Mouse (Mus musculus) embryo, embryonic 10.5 days (tissue): ENCODE measurements around the gene Sertad4.
A peak's percentile ranks its signal among the peaks of the same experiment; 100 is the strongest.

Experiments
- DNase-seq: peaks from one replicate; pipeline ENCODE4 v3.0.0-alpha.2; 2015; ENCODE audit warnings: low spot score

Sertad4 gene

DNA sequence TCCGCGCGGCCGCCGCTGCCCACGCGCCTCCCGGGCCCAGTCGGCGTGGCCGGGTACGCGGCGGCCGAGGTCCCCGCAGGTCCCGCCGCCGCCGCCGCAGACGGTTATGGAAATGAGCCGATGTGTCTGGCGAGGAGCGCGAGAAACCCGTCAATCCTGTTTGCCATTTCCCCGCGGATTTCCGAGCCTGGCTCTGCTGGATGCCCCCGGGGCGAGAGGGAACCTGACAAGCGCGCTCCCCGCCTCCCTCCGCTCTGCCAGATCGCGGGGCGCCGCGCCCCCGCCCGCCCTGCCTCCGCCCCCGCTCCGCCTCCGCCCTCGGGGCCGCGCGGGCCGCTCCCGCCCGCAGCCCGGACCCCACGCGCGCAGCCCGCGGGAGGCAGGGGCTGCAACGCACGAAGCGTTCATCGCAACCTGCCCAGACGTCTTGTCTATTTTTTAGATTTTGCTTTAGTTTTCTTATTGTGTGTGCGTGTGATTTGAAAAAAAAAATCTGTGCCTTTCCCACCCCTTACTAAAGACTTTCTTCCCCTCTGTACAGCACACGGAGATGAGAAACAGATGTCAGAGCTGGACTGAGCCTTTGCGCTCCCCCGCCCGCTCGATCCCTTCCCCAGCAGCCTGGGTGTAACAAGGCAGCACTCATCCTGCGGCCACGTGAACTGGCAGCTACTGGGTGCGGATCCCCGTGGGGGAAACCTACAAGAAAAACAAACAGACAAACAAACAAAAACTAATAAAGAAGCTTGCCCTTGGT lies at the start of gene Sertad4:
TSS of gene Sertad4 (minus strand) at position 283 of the 757 bp plus-strand sequence.
- DNase-seq = peak; percentile 85

GRCm38 (mm10) chr1:192901516-192901915 lies 46.0 kb upstream of the Sertad4 start:
- no peak for DNase-seq

- no peak for DNase-seq
These were observed 45.4 kb upstream of the Sertad4 start for GRCm38 (mm10) chr1:192900913-192901312.

- peak; percentile 58 for DNase-seq
These were observed 43.2 kb upstream of the Sertad4 start for GRCm38 (mm10) chr1:192898742-192899141.

GRCm38 (mm10) chr1:192897218-192897617 lies 41.7 kb upstream of the Sertad4 start:
- no peak for DNase-seq

DNA sequence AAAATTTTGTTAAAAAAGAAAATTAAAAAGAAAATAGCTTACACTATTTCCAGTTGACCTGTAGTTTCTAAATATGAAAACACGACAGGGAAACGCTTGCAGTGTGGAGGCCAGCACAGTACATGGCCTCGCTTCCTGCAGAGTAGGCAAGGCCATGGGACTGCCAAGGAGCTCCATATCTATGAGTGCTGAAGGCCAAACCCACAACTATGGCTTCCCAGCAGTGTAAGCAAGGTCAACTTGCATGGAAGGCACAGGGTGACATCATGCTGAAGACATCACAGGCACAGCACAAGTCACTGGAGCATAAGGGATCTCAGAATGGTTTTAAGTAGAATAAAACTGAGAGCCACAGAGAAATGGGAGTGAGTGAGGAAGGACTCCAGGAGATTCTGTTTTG lies 40.5 kb upstream of the Sertad4 start:
- DNase-seq = no peak

DNA sequence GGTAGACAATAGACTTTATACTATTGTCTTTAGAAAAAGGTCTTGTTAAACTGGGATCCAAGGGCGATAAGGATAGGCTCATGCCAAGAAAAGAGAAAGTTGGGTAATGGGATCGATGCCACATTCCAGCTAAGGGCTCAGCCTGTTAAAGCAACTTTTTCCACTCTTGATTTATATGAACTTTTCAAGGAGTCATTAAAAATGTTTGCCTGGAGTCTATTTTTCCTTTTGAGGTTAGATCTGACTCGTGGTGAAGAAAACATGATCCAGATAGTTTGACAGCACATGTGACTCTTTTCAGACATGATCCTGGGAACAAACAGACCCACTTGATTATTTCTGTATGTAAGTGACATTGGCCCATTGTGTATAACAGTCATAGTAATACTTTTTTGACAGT lies 35.2 kb upstream of the Sertad4 start:
- no peak for DNase-seq

- no peak for DNase-seq
These were observed 27.2 kb upstream of the Sertad4 start for GRCm38 (mm10) chr1:192882617-192883295.

GRCm38 (mm10) chr1:192880130-192880529 lies 24.6 kb upstream of the Sertad4 start:
- no peak for DNase-seq

DNA sequence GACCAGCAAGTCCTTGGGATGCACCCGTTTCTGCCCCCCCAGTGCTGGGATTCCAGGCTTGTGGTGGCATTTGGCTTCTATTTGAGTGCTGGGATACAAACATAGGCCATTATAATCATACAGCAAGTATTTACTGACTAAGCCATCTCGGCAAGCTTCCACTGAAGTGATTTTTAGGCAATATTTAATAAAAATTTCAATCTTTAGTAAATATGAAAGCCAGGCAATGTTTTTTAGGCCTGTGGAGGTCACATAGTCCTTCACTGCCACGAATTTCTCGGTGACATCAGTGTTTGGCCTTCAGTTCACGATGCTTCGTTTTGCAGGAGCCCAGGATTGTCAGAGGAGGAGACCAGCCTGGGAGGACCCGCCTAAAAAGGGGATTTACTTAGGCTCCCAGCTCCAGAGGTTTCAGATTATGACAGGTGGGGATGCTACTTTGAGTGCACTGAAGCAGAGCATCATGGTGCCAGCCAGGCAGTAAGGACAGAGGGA lies 23.6 kb upstream of the Sertad4 start:
- no peak for DNase-seq

- DNase-seq = no peak
These were observed 17.3 kb upstream of the Sertad4 start for GRCm38 (mm10) chr1:192872841-192873240.

DNA sequence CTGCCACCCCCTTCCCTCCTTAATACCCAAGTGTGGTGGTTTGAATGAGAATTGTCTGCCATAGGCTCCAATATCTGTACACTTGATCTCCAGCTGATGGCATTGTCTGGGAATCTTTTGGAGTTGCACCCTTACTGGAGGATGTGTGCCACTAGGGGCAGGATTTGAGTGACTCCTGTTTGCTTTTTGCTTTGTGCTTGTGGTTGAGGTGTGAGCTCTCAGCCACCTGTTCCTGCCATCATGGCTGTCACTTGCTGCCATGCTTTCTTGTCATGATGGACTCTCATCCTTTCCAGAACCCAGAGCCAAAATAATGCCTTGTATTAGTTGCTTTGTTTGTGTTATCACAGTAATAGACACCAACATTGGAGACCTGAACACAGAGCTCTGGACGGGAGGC lies 14.2 kb upstream of the Sertad4 start:
- no peak for DNase-seq

GRCm38 (mm10) chr1:192864440-192864839 lies 8.9 kb upstream of the Sertad4 start:
- no peak for DNase-seq

- DNase-seq = no peak
These were observed 5.9 kb upstream of the Sertad4 start for GRCm38 (mm10) chr1:192861305-192861960.

GRCm38 (mm10) chr1:192860273-192860672 lies 4.7 kb upstream of the Sertad4 start:
- no peak for DNase-seq

DNA sequence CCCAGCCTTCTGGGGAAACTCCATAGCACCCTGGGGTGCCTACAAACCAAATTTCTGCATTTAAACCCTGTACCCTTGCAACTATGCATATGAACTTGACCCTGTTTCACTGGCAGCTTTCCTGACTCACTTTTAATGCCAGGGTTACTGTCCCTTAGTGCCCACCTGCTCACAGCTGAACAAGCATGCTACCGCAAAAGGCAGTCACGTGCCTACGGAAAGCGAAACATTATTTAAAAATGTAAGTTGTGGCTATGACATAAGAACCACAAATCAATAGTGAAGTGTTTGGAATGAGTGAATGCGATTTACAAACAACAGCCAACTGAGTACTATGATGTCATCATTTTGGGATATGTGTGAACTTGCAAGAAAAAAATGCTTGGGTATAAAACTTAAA lies 2.0 kb upstream of the Sertad4 start:
- no peak for DNase-seq

- DNase-seq = no peak
These were observed 1.4 kb upstream of the Sertad4 start for GRCm38 (mm10) chr1:192856931-192857330.

DNA sequence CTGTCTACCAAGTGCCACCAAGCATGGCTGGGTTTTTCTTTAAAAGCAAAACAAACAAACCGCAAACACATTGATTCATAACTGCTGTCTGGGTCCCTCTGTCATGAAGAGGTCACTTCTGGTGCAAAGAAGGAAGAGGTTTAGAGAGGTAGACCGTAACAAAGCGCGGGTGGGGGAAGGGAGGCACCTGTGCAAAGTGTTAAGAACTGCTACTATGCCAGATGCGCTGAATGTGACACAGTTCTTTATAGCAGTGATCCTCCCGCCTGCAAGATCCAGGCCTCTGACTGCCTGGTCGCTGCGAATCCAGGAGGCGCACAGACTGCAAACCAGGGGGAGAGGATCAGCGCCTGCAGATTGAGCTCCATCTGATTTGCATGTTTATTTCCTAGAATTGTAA lies 855 bp upstream of the Sertad4 start:
- DNase-seq = peak; percentile 68

GRCm38 (mm10) chr1:192854819-192855271 lies 711 bp downstream of the Sertad4 start:
- peak; percentile 70 for DNase-seq

GRCm38 (mm10) chr1:192853988-192854818 lies 1.4 kb downstream of the Sertad4 start:
- DNase-seq = no peak

DNA sequence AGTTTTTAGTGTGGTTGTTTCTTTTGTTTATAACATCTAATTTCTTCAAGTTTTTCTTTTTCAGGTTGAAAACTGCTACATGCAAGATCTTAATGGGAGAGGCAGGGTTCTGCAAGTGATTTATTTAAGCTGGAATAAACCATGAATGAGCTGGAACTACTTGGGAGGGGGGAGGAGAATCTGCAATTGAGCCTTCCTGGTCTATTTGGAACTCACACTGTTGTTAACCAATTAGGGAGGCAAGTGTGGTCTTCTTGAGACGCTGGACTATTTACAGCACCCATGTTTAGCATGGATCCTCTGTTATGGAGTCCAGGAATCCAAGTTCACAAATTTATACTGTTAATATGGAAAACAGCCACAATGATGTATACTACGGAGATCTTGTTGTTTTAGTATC lies 2.1 kb downstream of the Sertad4 start:
- DNase-seq = no peak

- no peak for DNase-seq
These were observed 3.5 kb downstream of the Sertad4 start for GRCm38 (mm10) chr1:192852047-192852446.
